Mouse (Mus musculus): ENCODE data around the gene Ccdc85c. TPM values are rescaled to one million over a fixed set of nuclear protein-coding genes. Genes with fewer than 3 reads are reported as not detected.

Gene Ccdc85c
- polyA plus RNA-seq, 1 experiment from 2014 or later = 7.5 TPM

DNA sequence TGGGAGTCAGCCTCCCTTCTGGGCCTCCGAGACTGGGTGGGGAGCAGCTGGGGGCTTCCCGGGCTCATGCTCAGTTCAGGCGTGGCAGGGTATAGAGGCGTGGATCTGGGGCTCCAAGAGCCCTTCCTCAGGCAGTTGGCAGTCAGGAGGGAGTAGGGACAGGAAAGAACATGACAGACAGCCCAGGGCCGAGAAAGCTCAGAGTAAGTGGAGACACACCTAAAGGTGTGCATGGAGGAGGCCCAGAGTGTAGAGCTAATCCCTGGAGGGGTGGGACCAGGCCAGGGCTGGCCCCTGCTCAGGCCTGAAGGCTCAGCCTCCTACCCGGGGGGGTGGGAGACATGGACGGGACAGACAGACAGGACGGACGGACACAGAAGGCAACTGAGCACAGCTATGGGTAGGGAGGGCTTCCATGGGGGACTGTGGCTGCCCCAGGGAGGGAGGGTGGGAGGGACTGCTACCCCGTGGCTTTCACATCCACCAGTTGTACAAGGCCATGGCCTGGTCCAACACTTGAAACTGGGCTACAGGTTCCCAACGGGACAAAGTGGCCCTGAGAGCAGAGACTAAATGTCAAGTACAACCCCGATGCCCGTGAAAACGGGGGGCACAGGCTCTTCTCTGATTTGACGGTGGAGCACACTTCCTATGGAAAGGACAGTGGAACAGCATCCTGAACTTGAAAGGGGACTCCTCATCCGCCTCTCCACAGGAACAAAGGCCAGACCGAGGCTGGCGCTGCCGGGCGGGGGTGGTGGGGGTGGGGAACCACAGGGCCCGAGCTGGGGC is 55.2 kb downstream of the Ccdc85c start:
- Histone ChIP-seq H3K27me3 (replicated peaks; ENCODE audit: control insufficient read depth, insufficient read depth, low read length) (no peaks in the 10 kb centered on the region), H3K4me2 (ENCODE audit: low read length) (no peak overlapping the region), H3K4me3 (ENCODE audit: low read length) (no peak overlapping the region), H3K9me3 (ENCODE audit: control insufficient read depth, low read length) (no peaks in the 10 kb centered on the region), H3K36me3 (ENCODE audit: control insufficient read depth, insufficient read depth, low read length) (no peaks in the 10 kb centered on the region), H3K4me1 (ENCODE audit: control insufficient read depth, insufficient read depth, low read depth, low read length) (peaks cover 57% of the 10 kb centered on the region), H3K9ac (ENCODE audit: low read depth, low read length) (peak overlapping the region; percentile 33), H3K27ac (ENCODE audit: low read depth, low read length) (peak overlapping the region; percentile 58)
- 51% methylated on average over 21 of the region's 21 CpGs for WGBS
- ATAC-seq = no peak

GRCm38 (mm10) chr12:108219163-108219562 is 56.1 kb downstream of the Ccdc85c start:
- peak overlapping the region; percentile 41 for H3K9ac ChIP-seq (ENCODE audit: low read depth, low read length)
- 27% methylated on average over 15 of the region's 15 CpGs for WGBS
- no peaks in the 10 kb centered on the region for H3K36me3 ChIP-seq (ENCODE audit: control insufficient read depth, insufficient read depth, low read length)
- peak overlapping the region; percentile 58 for H3K27ac ChIP-seq (ENCODE audit: low read depth, low read length)
- H3K9me3 ChIP-seq (ENCODE audit: control insufficient read depth, low read length) = no peaks in the 10 kb centered on the region
- H3K4me3 ChIP-seq (ENCODE audit: low read length) = no peak overlapping the region
- no peaks in the 10 kb centered on the region for H3K27me3 ChIP-seq (replicated peaks; ENCODE audit: control insufficient read depth, insufficient read depth, low read length)
- no peak overlapping the region for H3K4me2 ChIP-seq (ENCODE audit: low read length)
- ATAC-seq = no peak
- H3K4me1 ChIP-seq (ENCODE audit: control insufficient read depth, insufficient read depth, low read depth, low read length) = peaks cover 54% of the 10 kb centered on the region

DNA sequence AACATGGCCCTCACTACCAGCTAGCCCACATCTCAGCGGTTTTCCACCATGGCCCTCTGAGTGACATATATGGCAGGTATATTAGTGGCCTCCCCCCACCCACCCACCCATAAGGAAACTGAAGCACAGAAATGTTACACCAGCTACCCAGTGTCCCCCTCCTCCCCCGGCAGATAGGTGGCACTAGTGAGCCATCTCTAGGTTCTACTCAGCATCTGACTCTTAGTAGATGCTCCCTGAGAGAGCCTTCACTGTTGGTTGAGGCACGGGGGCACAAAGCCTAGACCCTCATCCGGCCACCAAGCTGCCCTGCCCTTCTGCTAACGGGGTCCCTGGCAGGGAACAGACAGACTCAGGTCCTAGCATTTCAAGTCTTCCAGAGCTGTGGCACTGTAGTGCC is 57.7 kb downstream of the Ccdc85c start:
- no peak for ATAC-seq
- 44% methylated on average over 5 of the region's 5 CpGs for WGBS
- peak overlapping the region; percentile 17; the same call in 1 of the 2 replicates for H3K27ac ChIP-seq (ENCODE audit: low read depth, low read length)

GRCm38 (mm10) chr12:108216611-108217370 is 58.4 kb downstream of the Ccdc85c start:
- Histone ChIP-seq H3K36me3 (ENCODE audit: control insufficient read depth, insufficient read depth, low read length) (no peaks in the 10 kb centered on the region), H3K9ac (ENCODE audit: low read depth, low read length) (peak overlapping the region; percentile 20; the same call in 1 of the 2 replicates), H3K27me3 (replicated peaks; ENCODE audit: control insufficient read depth, insufficient read depth, low read length) (no peaks in the 10 kb centered on the region), H3K4me1 (ENCODE audit: control insufficient read depth, insufficient read depth, low read depth, low read length) (peaks cover 76% of the 10 kb centered on the region), H3K4me3 (ENCODE audit: low read length) (no peak overlapping the region), H3K9me3 (ENCODE audit: control insufficient read depth, low read length) (no peaks in the 10 kb centered on the region), H3K27ac (ENCODE audit: low read depth, low read length) (peak overlapping the region; percentile 25; the same call in 1 of the 2 replicates), H3K4me2 (ENCODE audit: low read length) (no peak overlapping the region)
- ATAC-seq = 0 out of 2 replicates have a peak, but pooled peaks have one; percentile 10
- WGBS = 50% methylated on average over 11 of the region's 11 CpGs

More for the DNA sequence above, 57.7 kb downstream of the Ccdc85c start:
- no peak overlapping the region for H3K4me2 ChIP-seq (ENCODE audit: low read length)
- H3K27me3 ChIP-seq (replicated peaks; ENCODE audit: control insufficient read depth, insufficient read depth, low read length) = no peaks in the 10 kb centered on the region
- no peaks in the 10 kb centered on the region for H3K9me3 ChIP-seq (ENCODE audit: control insufficient read depth, low read length)
- no peak overlapping the region for H3K4me3 ChIP-seq (ENCODE audit: low read length)
- H3K4me1 ChIP-seq (ENCODE audit: control insufficient read depth, insufficient read depth, low read depth, low read length) = peaks cover 70% of the 10 kb centered on the region
- no peaks in the 10 kb centered on the region for H3K36me3 ChIP-seq (ENCODE audit: control insufficient read depth, insufficient read depth, low read length)
- H3K9ac ChIP-seq (ENCODE audit: low read depth, low read length) = no peak overlapping the region

GRCm38 (mm10) chr12:108215090-108215489 is 60.1 kb downstream of the Ccdc85c start:
- Histone ChIP-seq H3K36me3 (ENCODE audit: control insufficient read depth, insufficient read depth, low read length) (no peaks in the 10 kb centered on the region; the same call in 1 of the 2 replicates), H3K27me3 (replicated peaks; ENCODE audit: control insufficient read depth, insufficient read depth, low read length) (no peaks in the 10 kb centered on the region), H3K4me3 (ENCODE audit: low read length) (no peak overlapping the region), H3K4me2 (ENCODE audit: low read length) (no peak overlapping the region), H3K9ac (ENCODE audit: low read depth, low read length) (no peak overlapping the region), H3K4me1 (ENCODE audit: control insufficient read depth, insufficient read depth, low read depth, low read length) (peaks cover 63% of the 10 kb centered on the region), H3K9me3 (ENCODE audit: control insufficient read depth, low read length) (no peaks in the 10 kb centered on the region), H3K27ac (ENCODE audit: low read depth, low read length) (no peak overlapping the region)
- ATAC-seq = no peak
- WGBS = 53% methylated on average over 8 of the region's 8 CpGs

- Histone ChIP-seq H3K27ac (ENCODE audit: low read depth, low read length) (peak overlapping the region; percentile 30; the same call in 1 of the 2 replicates), H3K4me3 (ENCODE audit: low read length) (no peak overlapping the region), H3K9me3 (ENCODE audit: control insufficient read depth, low read length) (no peaks in the 10 kb centered on the region), H3K36me3 (ENCODE audit: control insufficient read depth, insufficient read depth, low read length) (no peaks in the 10 kb centered on the region; the same call in 1 of the 2 replicates), H3K27me3 (replicated peaks; ENCODE audit: control insufficient read depth, insufficient read depth, low read length) (no peaks in the 10 kb centered on the region), H3K4me2 (ENCODE audit: low read length) (no peak overlapping the region), H3K9ac (ENCODE audit: low read depth, low read length) (0 out of 2 replicates have a peak overlapping the region, but pooled peaks have one; percentile 14), H3K4me1 (ENCODE audit: control insufficient read depth, insufficient read depth, low read depth, low read length) (peaks cover 52% of the 10 kb centered on the region)
- 43% methylated on average over 18 of the region's 18 CpGs for WGBS
- ATAC-seq = no peak
Observed at GRCm38 (mm10) chr12:108213090-108214041, 61.9 kb downstream of the Ccdc85c start.

GRCm38 (mm10) chr12:108212476-108212875 is 62.7 kb downstream of the Ccdc85c start:
- WGBS = 72% methylated on average over 6 of the region's 6 CpGs
- Histone ChIP-seq H3K4me1 (ENCODE audit: control insufficient read depth, insufficient read depth, low read depth, low read length) (peaks cover 50% of the 10 kb centered on the region), H3K27ac (ENCODE audit: low read depth, low read length) (no peak overlapping the region; the same call in 1 of the 2 replicates), H3K4me3 (ENCODE audit: low read length) (no peak overlapping the region), H3K36me3 (ENCODE audit: control insufficient read depth, insufficient read depth, low read length) (no peaks in the 10 kb centered on the region; the same call in 1 of the 2 replicates), H3K27me3 (replicated peaks; ENCODE audit: control insufficient read depth, insufficient read depth, low read length) (no peaks in the 10 kb centered on the region), H3K4me2 (ENCODE audit: low read length) (no peak overlapping the region), H3K9me3 (ENCODE audit: control insufficient read depth, low read length) (no peaks in the 10 kb centered on the region), H3K9ac (ENCODE audit: low read depth, low read length) (no peak overlapping the region)
- ATAC-seq = no peak

DNA sequence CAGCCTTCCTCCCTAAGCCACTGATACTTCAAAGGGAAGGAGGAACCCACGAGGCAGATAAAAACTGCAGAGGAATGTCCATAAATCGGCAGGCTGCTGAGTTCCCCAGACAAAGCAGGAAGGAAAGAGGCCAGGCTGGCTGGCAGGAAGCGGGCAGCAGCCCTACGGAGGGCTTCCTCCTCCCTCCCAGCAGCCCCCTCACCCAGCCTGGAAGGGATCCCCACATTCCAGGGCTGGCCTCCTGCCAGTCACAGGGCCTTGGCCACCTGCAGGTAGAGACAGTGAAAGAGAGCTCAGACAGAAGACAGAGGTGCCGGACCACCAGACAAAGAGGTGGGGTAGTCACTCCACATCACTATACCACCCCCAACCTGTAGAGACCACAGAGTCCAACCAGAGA is 63.2 kb downstream of the Ccdc85c start:
- ATAC-seq = no peak
- Histone ChIP-seq H3K36me3 (ENCODE audit: control insufficient read depth, insufficient read depth, low read length) (no peaks in the 10 kb centered on the region; the same call in 1 of the 2 replicates), H3K27ac (ENCODE audit: low read depth, low read length) (no peak overlapping the region; the same call in 1 of the 2 replicates), H3K4me1 (ENCODE audit: control insufficient read depth, insufficient read depth, low read depth, low read length) (peaks cover 46% of the 10 kb centered on the region), H3K4me2 (ENCODE audit: low read length) (no peak overlapping the region), H3K9ac (ENCODE audit: low read depth, low read length) (no peak overlapping the region), H3K4me3 (ENCODE audit: low read length) (no peak overlapping the region), H3K9me3 (ENCODE audit: control insufficient read depth, low read length) (no peaks in the 10 kb centered on the region), H3K27me3 (replicated peaks; ENCODE audit: control insufficient read depth, insufficient read depth, low read length) (no peaks in the 10 kb centered on the region)
- WGBS = 33% methylated on average over 5 of the region's 5 CpGs
